Mouse (Mus musculus) c-Kit-positive CD71-negative TER-119-negative erythroid progenitor cells, embryonic 14.5 days (primary cell): ENCODE results near the gene Med11.
"Not testable (repeated sequence)": the region's sequence is repeated elsewhere in the genome, so short reads cannot be mapped to it uniquely, and the experiment has no call there.

Experiments
- DNase-seq: peaks from one replicate; pipeline ENCODE4 v3.0.0-alpha.2; 2013; ENCODE audit warnings: low read depth

Med11 gene

GRCm38 (mm10) chr11:70447373-70447772 lies 4.3 kb upstream of the Med11 start:
- no peak for DNase-seq

GRCm38 (mm10) chr11:70450926-70451325 lies 793 bp upstream of the Med11 start:
- no peak for DNase-seq

- no peak for DNase-seq
These were observed 1.7 kb downstream of the Med11 start for GRCm38 (mm10) chr11:70453261-70454044.

GRCm38 (mm10) chr11:70458688-70459600 lies 7.2 kb downstream of the Med11 start, which contains the start of gene Zmynd15:
Gene Zmynd15 (plus strand): TSS chr11:70459433.
- no peak for DNase-seq

- no peak for DNase-seq
These were observed 7.9 kb downstream of the Med11 start, which contains the start of gene Cxcl16 for GRCm38 (mm10) chr11:70459601-70460101. Gene Cxcl16 (minus strand): TSS chr11:70459984.

- DNase-seq: no peak
These were observed 12.3 kb downstream of the Med11 start for GRCm38 (mm10) chr11:70463970-70464369.

GRCm38 (mm10) chr11:70465211-70465610 lies 13.5 kb downstream of the Med11 start:
- no peak for DNase-seq

GRCm38 (mm10) chr11:70465824-70466223 lies 14.1 kb downstream of the Med11 start:
- no peak for DNase-seq

GRCm38 (mm10) chr11:70467902-70468619 lies 16.3 kb downstream of the Med11 start:
- DNase-seq: no peak

GRCm38 (mm10) chr11:70469764-70470163 lies 18.0 kb downstream of the Med11 start:
- DNase-seq: no peak

- no peak for DNase-seq
These were observed 21.0 kb downstream of the Med11 start for GRCm38 (mm10) chr11:70472716-70473115.

- not testable (repeated sequence) for DNase-seq
These were observed 21.6 kb downstream of the Med11 start for GRCm38 (mm10) chr11:70473291-70473690.

- DNase-seq: no peak
These were observed 23.3 kb downstream of the Med11 start for GRCm38 (mm10) chr11:70474872-70475534.

GRCm38 (mm10) chr11:70485498-70485897 lies 33.8 kb downstream of the Med11 start:
- DNase-seq: no peak

- DNase-seq: no peak
These were observed 36.1 kb downstream of the Med11 start for GRCm38 (mm10) chr11:70487816-70488215.

- DNase-seq: no peak
These were observed 37.4 kb downstream of the Med11 start for GRCm38 (mm10) chr11:70489138-70489537.

GRCm38 (mm10) chr11:70489684-70490083 lies 38.0 kb downstream of the Med11 start:
- peak; percentile 29 for DNase-seq

GRCm38 (mm10) chr11:70499566-70500475 lies 48.1 kb downstream of the Med11 start:
- no peak for DNase-seq

- no peak for DNase-seq
These were observed 48.7 kb downstream of the Med11 start for GRCm38 (mm10) chr11:70500476-70500812.

GRCm38 (mm10) chr11:70502018-70502417 lies 50.3 kb downstream of the Med11 start:
- DNase-seq: no peak
